Mouse (Mus musculus) forebrain, embryonic 11.5 days (tissue): ENCODE measurements around the gene Myom1. TPM values are rescaled to one million over a fixed set of nuclear protein-coding genes. Genes with fewer than 3 reads are reported as not detected.

ENCODE experiments used
- ATAC-seq: fragments of 200-750 bp; cut with Nextera tagmentation; replicated peaks from 2 replicates; pipeline ENCODE4 v1.8.0; 2017; ENCODE audit warnings: moderate TSS enrichment; ENCODE audit not compliant: low FRiP score
- DNase-seq: peaks from one replicate; pipeline ENCODE4 v3.0.0-alpha.2; 2017; ENCODE audit warnings: low spot score
- H3K27ac ChIP-seq: fragments of 300-500 bp; sonication (generic); 2 replicates; pipeline ENCODE4 v1.5.1; 2014; ENCODE audit warnings: low read depth, low read length
- H3K27me3 ChIP-seq: fragments of 300-500 bp; sonication (generic); 2 replicates; pipeline ENCODE4 v1.6.1; 2014; ENCODE audit warnings: mild to moderate bottlenecking, low read length, mixed read lengths; ENCODE audit not compliant: control insufficient read depth, insufficient read depth
- H3K36me3 ChIP-seq: fragments of 300-500 bp; sonication (generic); 2 replicates; pipeline ENCODE4 v1.6.1; 2014; ENCODE audit warnings: mild to moderate bottlenecking, low read length, moderate library complexity, mixed read lengths; ENCODE audit not compliant: control insufficient read depth, insufficient read depth
- H3K4me1 ChIP-seq: fragments of 300-500 bp; sonication (generic); replicated peaks from 2 replicates; pipeline ENCODE4 v1.6.1; 2014; ENCODE audit warnings: low read length, mixed read lengths; ENCODE audit not compliant: control insufficient read depth, insufficient read depth
- H3K4me2 ChIP-seq: fragments of 300-500 bp; sonication (generic); 2 replicates; pipeline ENCODE4 v1.6.1; 2014; ENCODE audit warnings: low read depth, mild to moderate bottlenecking, low read length, moderate library complexity, mixed read lengths; ENCODE audit not compliant: severe bottlenecking
- H3K4me3 ChIP-seq: fragments of 300-500 bp; sonication (generic); 2 replicates; pipeline ENCODE4 v1.5.1; 2014; ENCODE audit warnings: low read depth, low read length
- H3K9ac ChIP-seq: fragments of 300-500 bp; sonication (generic); 2 replicates; pipeline ENCODE4 v1.6.1; 2014; ENCODE audit warnings: low read length
- H3K9me3 ChIP-seq: fragments of 300-500 bp; sonication (generic); 2 replicates; pipeline ENCODE4 v1.6.1; 2016; ENCODE audit warnings: low read length, mixed read lengths; ENCODE audit not compliant: control insufficient read depth
- WGBS: fragments of 180-500 bp; shearing (Covaris S2); extraction: QIAGEN DNeasy Blood & Tissue Kit; methylation state at CpG from one replicate; pipeline ENCODE4 v1.1.7; 2014; 5-methylcytosine and 5-hydroxymethylcytosine counted together
- polyA plus RNA-seq: library from polyadenylated mRNA; unstranded; fragments of >200 nt; fragmentation: Nextera tagmentation; extraction: Ambion mirVana; gene quantifications from 2 replicates; pipeline ENCODE4 v1.2.1, GENCODE M21; 2014

Myom1 gene
- polyA plus RNA-seq, 1 experiment from 2014 or later = 4.0 TPM

- Histone ChIP-seq H3K4me3 (no peak overlapping the region), H3K27ac (no peak overlapping the region), H3K36me3 (no peaks in the 10 kb centered on the region), H3K9ac (no peak overlapping the region), H3K9me3 (no peaks in the 10 kb centered on the region), H3K4me2 (no peak overlapping the region), H3K4me1 (no peaks in the 10 kb centered on the region), H3K27me3 (no peaks in the 10 kb centered on the region)
- DNase-seq (no peak), ATAC-seq (no peak)
- WGBS = 87% methylated on average over 10 of the region's 10 CpGs
These were observed 30.3 kb downstream of the Myom1 start for GRCm38 (mm10) chr17:71032719-71033118.

- no peak for ATAC-seq
- no peaks in the 10 kb centered on the region for H3K9me3 ChIP-seq
- no peaks in the 10 kb centered on the region for H3K36me3 ChIP-seq
- H3K27me3 ChIP-seq = no peaks in the 10 kb centered on the region
- no peak overlapping the region for H3K4me3 ChIP-seq
- no peak overlapping the region for H3K4me2 ChIP-seq
- no peak for DNase-seq
- no peak overlapping the region for H3K27ac ChIP-seq
- 88% methylated on average over 5 of the region's 5 CpGs for WGBS
- no peaks in the 10 kb centered on the region; the same call in 1 of the 2 replicates for H3K4me1 ChIP-seq
- no peak overlapping the region for H3K9ac ChIP-seq
These were observed 32.0 kb downstream of the Myom1 start for GRCm38 (mm10) chr17:71034472-71034871.

- Histone ChIP-seq H3K27ac (no peak overlapping the region), H3K9me3 (no peaks in the 10 kb centered on the region), H3K4me2 (no peak overlapping the region), H3K9ac (no peak overlapping the region), H3K4me3 (no peak overlapping the region), H3K4me1 (peaks cover 5% of the 10 kb centered on the region; the same call in 1 of the 2 replicates), H3K27me3 (no peaks in the 10 kb centered on the region), H3K36me3 (no peaks in the 10 kb centered on the region)
- ATAC-seq (no peak), DNase-seq (no peak)
- 89% methylated on average over 7 of the region's 7 CpGs for WGBS
These were observed 34.8 kb downstream of the Myom1 start for GRCm38 (mm10) chr17:71037188-71037587.

- H3K4me3 ChIP-seq = no peak overlapping the region
- no peaks in the 10 kb centered on the region for H3K9me3 ChIP-seq
- no peaks in the 10 kb centered on the region for H3K36me3 ChIP-seq
- no peaks in the 10 kb centered on the region for H3K27me3 ChIP-seq
- H3K4me2 ChIP-seq = no peak overlapping the region
- 87% methylated on average over 5 of the region's 5 CpGs for WGBS
- DNase-seq (no peak), ATAC-seq (no peak)
- no peak overlapping the region for H3K27ac ChIP-seq
- H3K9ac ChIP-seq = no peak overlapping the region
- peaks cover 5% of the 10 kb centered on the region; the same call in 1 of the 2 replicates for H3K4me1 ChIP-seq
These were observed 36.4 kb downstream of the Myom1 start for GRCm38 (mm10) chr17:71038812-71039211.

- H3K27ac ChIP-seq = peak overlapping the region; percentile 8; the same call in 1 of the 2 replicates
- ATAC-seq = peak; percentile 81
These were observed 37.6 kb downstream of the Myom1 start for GRCm38 (mm10) chr17:71039851-71040581.

GRCm38 (mm10) chr17:71040582-71040880 is 38.1 kb downstream of the Myom1 start:
- Histone ChIP-seq H3K4me3 (no peak overlapping the region), H3K36me3 (no peaks in the 10 kb centered on the region), H3K9ac (no peak overlapping the region), H3K4me1 (peaks cover 5% of the 10 kb centered on the region; the same call in 1 of the 2 replicates), H3K4me2 (no peak overlapping the region), H3K9me3 (no peaks in the 10 kb centered on the region), H3K27me3 (no peaks in the 10 kb centered on the region), H3K27ac (no peak overlapping the region)
- ATAC-seq (no peak), DNase-seq (no peak)
- 68% methylated on average over 5 of the region's 5 CpGs for WGBS

More at GRCm38 (mm10) chr17:71039851-71040581, 37.6 kb downstream of the Myom1 start:
- Histone ChIP-seq H3K4me1 (peaks cover 5% of the 10 kb centered on the region; the same call in 1 of the 2 replicates), H3K36me3 (no peaks in the 10 kb centered on the region), H3K27me3 (no peaks in the 10 kb centered on the region), H3K4me3 (no peak overlapping the region), H3K9me3 (no peaks in the 10 kb centered on the region), H3K9ac (no peak overlapping the region), H3K4me2 (no peak overlapping the region)
- peak; percentile 68 for DNase-seq
- WGBS = 16% methylated on average over 12 of the region's 12 CpGs

GRCm38 (mm10) chr17:71042645-71043044 is 40.2 kb downstream of the Myom1 start:
- Histone ChIP-seq H3K27ac (no peak overlapping the region), H3K4me1 (peaks cover 5% of the 10 kb centered on the region; the same call in 1 of the 2 replicates), H3K4me3 (no peak overlapping the region), H3K36me3 (no peaks in the 10 kb centered on the region), H3K27me3 (no peaks in the 10 kb centered on the region), H3K4me2 (no peak overlapping the region), H3K9me3 (no peaks in the 10 kb centered on the region), H3K9ac (no peak overlapping the region)
- no peak for ATAC-seq
- 91% methylated on average over 1 of the region's 1 CpGs for WGBS
- no peak for DNase-seq

GRCm38 (mm10) chr17:71045591-71045990 is 43.2 kb downstream of the Myom1 start:
- no peak for ATAC-seq
- no peaks in the 10 kb centered on the region for H3K36me3 ChIP-seq
- no peak overlapping the region for H3K27ac ChIP-seq
- H3K4me1 ChIP-seq = no peaks in the 10 kb centered on the region
- WGBS = 88% methylated on average over 9 of the region's 9 CpGs
- no peak for DNase-seq
- no peaks in the 10 kb centered on the region for H3K27me3 ChIP-seq
- no peaks in the 10 kb centered on the region for H3K9me3 ChIP-seq
- no peak overlapping the region for H3K4me3 ChIP-seq
- H3K9ac ChIP-seq = no peak overlapping the region
- H3K4me2 ChIP-seq = no peak overlapping the region

GRCm38 (mm10) chr17:71046856-71047255 is 44.4 kb downstream of the Myom1 start:
- ATAC-seq (no peak), DNase-seq (no peak)
- no peak overlapping the region for H3K4me3 ChIP-seq
- H3K4me2 ChIP-seq = no peak overlapping the region
- H3K36me3 ChIP-seq = no peaks in the 10 kb centered on the region
- H3K27ac ChIP-seq = no peak overlapping the region
- H3K27me3 ChIP-seq = no peaks in the 10 kb centered on the region
- 95% methylated on average over 4 of the region's 4 CpGs for WGBS
- no peaks in the 10 kb centered on the region for H3K9me3 ChIP-seq
- no peaks in the 10 kb centered on the region for H3K4me1 ChIP-seq
- no peak overlapping the region for H3K9ac ChIP-seq
